Mouse (Mus musculus) lung, postnatal 4 days (tissue): ENCODE measurements around the gene Tas2r106.

Source experiments
- DNase-seq, 2 experiments: peaks; one replicate each; pipeline ENCODE4 v3.0.0; 2021

The Tas2r106 gene

GRCm38 (mm10) chr6:131678786-131679185 is at the start of gene Tas2r106:
Gene Tas2r106 (minus strand): TSS chr6:131678886.
- no peak for DNase-seq

DNA sequence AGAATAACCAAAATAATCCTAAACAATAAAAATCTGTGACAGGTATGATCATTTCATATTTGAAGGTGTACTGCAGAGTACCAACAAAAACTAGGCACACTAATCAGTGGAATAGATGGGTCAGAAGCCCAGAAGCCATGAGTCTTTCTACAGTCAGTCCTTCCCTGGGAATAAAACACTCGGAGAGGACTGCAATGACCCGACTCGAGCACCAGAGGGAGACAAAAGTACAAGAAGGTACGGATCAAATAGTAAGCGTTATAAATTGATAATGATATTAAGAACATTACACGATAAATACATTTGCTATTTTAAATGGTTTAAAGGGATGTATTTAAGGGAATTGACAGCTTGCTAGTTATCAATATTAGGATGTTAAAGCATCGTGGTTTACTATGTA is 34.1 kb upstream of the Tas2r106 start:
- no peak for DNase-seq

DNA sequence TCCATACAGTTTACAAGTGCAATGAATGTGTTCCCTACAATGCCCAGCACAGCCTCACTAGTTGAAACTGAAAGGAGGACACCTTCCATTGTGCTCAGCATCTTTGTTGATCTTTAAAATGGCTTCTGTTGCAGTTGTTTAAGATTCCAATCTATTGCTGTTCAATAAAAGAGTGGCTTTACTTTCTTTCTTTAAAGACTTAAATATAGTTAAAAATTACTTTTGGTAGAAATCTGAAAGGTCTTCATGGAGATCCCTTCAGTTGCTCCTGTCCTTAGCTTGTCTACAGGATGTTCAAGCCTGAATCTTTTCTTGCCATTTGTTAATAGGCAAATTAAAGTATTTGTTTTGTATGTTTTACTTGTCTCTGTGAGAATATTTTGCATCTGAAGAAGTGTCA is 11.3 kb upstream of the Tas2r106 start, which contains the start of gene Tas2r114:
Gene Tas2r114 (minus strand): TSS at position 101 of the 400 bp plus-strand sequence.
- no peak for DNase-seq

DNA sequence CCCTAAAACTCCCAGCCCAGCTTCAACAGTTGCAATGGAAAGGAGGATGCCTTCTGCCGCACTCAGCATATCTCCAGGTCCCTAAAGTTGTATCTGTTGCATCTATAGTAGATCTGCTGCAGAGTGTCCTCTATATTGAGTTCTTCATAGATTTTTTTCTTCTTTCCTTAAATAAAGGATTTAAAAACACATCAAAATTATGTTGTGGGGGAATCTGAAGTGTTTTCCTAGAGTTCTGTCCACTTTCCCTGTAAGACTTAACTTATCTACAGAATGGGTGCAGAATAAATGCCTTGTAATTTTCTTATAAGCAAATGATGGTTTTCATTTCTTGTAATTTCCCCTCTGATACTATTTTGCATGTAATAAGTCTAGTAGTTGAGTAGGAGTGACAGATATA is 8.7 kb upstream of the Tas2r106 start, which contains the start of gene Tas2r105:
Gene Tas2r105 (minus strand): TSS at position 101 of the 400 bp plus-strand sequence.
- DNase-seq, result no peak

GRCm38 (mm10) chr6:131685644-131686043 is 7.0 kb upstream of the Tas2r106 start, which contains the start of gene Tas2r104:
Gene Tas2r104 (minus strand): TSS chr6:131685744.
- DNase-seq, result no peak

GRCm38 (mm10) chr6:131660049-131660448 is 18.6 kb downstream of the Tas2r106 start, which contains the start of gene Tas2r107:
Gene Tas2r107 (minus strand): TSS chr6:131660149.
- no peak for DNase-seq

DNA sequence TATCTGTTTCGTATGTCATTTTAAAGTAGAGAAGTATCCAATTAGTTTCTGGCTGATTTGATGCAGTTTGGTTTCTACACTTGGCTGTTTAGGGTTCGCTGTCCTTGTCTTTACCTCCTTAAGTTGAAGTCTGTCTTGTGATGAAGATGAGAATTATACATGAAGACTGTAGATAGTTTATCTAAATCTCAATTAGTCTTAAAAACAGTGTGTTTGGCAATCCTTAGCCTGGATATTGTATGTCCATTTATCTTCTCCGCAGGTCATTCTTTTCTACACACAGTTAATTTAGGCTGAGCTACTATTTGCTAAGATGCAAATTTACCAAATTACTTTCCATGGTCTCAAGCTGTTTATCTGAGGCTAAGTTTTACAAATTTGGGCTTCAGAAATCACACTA is 47.9 kb downstream of the Tas2r106 start, which contains the start of gene Tas2r130:
Gene Tas2r130 (minus strand): TSS at position 101 of the 400 bp plus-strand sequence.
- no peak for DNase-seq
